Mouse (Mus musculus) cerebellum, adult 8-10 months (tissue): ENCODE results near the gene Itga1.

Experiments used
- DNase-seq: peaks from one replicate; pipeline ENCODE4 v3.0.0; 2022

Gene Itga1

DNA sequence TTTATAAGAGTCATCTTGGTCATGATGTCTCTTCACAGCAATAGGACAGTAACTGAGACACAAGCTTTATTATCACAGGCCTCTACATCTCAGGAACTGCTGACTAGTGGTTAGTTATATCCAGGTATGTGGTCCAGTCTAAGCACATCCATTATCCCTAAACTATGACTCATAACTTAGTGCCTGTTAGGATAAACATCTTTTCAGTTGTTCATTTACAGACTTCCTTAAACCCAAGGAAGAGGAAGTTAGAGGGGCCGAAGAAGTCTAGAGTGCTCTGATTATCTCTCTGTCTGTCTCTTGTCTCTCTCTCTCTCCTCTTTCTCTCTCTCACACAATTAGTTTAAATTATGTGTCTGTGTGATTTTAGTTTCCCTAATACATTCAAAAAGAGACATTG is 117.1 kb downstream of the Itga1 start:
- no peak for DNase-seq

DNA sequence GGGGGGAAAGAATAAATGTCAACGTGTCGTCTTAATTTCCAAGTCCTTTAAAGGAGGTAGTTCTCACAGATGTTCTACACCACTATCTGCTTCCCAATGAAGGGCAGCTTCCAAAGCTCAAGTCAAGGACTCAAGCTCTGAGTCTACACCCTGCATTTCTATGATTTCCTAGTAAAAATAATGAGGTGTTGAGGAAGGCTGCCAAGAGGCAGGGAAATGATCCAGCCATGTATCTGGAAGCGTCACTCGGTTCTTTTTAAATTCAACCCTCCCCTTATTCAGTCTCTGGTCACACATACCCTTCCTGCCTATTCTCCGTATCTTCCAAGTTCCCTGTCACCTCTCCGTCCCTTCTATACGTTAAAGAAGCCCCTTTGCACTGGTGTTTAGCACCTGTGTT is 118.6 kb downstream of the Itga1 start:
- no peak for DNase-seq

DNA sequence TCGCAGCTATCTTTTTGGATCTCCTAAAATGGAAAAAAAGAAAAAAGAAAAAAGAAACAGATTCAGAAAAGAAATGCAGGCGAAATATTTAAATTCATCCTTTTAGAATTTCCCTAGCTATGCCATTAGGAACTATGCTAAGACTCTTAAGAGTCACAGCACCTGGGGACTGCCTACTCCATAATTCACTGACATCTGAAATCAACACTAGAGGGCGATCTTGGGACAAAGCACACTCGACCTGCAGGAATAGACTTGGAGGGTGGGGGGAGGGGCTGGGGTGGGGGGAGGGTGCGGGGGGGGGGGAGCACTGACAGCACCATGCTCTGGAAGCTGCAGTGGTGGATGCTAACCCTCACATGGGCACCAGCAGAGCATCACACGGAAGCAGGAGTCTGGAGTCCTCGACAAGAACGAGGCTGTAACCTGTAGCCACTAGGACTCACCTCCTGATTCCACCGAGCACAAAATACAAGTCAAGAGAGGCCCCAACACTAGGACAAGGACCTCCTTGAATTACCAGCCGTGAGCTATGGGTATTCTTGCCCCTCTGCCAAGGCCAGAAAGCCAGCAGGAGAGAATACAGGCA is 120.8 kb downstream of the Itga1 start:
- no peak for DNase-seq

DNA sequence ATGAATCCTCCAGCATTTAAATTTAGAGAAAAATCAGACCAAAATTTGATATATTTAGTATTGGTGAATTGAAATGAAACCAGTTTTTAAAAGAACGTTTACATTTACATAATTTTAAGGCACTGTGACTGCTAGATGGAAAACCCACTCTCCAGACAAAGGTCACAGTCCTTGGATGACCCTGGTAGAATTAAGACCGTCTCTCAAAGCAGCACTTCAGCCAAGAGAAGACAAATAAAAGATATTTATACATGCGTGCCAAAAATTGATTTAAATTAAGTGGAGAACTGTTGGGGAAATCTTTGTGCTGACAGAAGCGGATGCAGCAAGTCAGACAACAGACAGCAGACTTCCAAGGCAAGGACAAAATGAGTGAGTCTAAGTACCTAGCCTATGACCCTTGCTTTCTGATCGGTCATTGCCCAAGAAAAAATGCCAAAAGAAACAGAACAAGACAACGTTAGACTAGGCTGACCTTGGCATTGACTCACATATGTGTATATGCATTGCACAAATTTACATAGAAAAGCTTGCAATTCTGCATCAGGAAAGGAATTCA is 127.2 kb downstream of the Itga1 start:
- DNase-seq: no peak

DNA sequence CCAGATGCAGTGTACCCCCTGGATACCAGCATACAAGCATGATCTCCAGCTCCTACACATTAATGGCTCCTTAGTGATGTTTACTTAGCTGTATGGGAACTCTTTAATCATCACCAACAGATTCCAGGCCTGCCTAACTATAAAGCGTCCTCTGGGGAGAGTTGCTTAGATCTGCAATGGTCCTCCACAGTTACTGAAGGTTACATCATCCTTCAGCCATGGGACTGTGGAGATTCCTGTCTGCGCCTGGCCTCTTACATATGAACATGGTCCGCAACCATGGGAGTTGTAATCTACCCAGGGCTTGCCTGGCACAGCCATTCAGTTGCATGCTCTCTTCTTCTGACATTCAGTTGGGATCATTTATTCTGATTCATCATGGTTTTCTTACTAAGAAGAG is 129.9 kb downstream of the Itga1 start:
- DNase-seq: no peak

DNA sequence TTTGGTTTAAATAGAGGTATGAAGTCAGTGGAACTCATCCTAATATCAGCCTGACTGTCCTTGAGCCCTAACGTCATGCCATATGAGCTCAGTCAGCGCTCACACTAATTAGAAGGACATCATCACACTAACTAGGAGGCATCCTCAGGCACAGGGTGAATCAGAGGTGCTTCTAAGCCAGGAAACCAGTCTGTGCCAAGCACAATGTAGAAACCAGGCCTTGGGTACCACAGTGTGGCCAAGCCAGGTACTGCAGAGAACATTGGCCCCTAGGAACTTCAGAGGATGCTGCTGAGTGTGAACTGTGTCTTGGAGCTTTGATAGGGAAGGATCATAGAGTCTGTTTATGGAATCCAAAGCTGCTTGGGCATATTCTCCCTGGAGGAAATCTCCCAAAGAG is 137.5 kb downstream of the Itga1 start:
- DNase-seq: peak; percentile 80

DNA sequence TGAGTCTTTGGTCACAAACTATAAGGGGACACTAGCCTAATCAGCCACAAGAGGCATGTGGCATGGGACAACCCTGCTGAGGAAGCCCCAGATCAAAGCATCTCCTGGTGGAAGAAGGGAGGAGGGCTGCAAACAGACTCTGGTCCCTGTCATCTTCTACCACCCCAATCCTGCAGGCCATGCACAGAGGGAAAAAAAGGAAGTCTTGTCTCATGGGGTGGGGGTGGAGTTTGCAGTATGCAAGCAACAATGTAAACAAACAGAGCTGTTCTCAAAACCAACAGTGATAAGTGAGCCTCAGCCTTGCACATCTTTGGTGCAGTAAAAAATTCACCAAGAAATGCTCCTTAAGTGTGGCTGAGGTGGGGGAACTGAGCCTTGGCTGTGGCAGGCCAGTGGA is 147.2 kb downstream of the Itga1 start:
- DNase-seq: no peak

DNA sequence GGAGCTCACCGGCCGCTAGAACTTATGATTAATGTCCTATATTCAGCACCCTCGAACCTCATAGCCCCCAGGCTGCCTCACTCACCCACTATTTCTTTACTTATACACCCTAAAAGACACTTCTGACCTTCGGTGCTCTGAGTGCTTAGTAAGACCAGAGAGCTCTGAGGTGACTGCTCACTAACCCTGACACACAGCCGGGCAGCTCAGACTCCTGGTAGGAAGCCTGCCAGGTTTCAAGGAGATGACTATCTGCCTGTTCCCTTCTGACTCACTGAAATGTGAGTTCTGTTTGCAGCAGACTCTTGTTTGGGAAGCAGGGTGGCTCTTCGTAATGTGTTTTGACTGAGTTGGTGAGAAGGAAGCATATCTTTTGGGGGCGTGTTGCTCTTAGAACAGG is 168.2 kb downstream of the Itga1 start:
- DNase-seq: no peak

DNA sequence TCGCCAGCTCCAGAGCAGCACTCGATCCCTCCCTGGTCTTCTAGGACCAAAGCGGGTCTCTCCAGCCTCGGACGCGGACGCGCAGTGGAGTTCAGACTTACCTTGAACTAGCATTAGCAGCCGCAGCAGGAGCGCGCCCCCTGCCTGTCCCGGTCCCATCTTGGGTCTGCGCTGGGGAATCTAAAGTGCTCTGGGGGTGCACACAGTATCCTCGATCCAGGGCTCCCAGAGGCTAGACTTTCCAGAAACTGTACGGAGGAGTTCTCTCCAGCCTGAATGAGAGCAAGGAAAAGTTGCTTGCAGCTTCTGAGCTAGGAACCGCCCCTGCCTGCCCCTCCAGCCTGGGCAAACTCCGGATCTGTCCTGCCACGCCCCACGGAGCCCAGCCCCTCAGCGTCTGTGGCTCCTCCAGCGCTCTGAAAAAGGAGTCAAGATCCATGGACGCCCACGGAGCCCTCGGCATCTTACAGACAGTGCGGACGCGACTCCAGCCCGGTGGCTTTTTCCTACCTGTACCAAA is 169.9 kb downstream of the Itga1 start, which contains the start of gene Itga2:
TSS of gene Itga2 (minus strand) at position 326 of the 520 bp plus-strand sequence.
- no peak for DNase-seq

DNA sequence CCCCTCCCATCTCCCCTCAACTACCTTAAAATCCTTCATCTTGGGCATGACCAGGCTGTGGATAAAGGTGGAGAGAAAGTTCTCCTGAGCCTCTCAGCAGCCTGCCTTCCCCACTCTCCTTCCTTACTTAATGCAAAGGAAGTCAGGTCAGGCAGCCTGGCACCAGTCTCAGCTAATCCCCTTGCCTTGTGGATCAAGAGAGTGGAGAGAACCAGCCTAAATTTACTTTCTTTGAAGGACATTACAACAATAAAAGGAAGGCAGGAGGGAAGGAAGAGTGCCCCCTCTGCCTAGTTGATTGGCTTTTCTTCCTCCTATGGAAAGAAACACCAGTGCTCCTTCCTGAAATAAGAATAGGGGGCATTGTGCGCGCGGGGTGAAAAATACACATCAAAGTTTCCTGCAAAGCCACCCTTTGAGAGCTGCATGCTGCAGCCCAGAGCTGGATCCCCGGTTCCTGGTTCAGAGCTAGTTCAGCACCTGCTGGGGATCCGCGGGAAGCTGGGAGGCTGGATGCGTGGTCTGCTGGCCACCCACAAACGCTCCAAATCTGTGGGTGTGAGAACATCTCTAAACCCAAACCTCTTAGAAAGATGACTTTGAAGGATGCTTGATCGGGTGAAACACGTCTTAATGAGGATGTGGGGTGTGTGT is 170.6 kb downstream of the Itga1 start:
- no peak for DNase-seq

DNA sequence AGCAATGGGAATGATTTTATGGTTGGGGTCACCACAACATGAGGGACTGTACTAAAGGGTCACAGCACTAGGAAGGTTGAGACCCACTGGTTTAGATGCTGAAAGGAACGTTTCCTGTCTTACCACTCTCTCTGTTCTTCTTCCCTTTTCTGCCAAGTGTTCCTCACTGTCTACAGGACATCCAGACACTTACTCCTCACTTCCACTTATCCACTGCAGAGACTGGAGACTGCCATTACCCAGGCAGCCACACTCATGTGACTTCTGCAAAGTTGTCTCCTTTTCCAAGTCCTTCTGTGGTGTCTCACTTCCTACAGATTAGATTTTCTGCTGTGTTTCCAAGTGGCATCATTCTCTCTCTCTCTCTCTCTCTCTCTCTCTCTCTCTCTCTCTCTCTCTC is 177.0 kb downstream of the Itga1 start:
- no peak for DNase-seq

DNA sequence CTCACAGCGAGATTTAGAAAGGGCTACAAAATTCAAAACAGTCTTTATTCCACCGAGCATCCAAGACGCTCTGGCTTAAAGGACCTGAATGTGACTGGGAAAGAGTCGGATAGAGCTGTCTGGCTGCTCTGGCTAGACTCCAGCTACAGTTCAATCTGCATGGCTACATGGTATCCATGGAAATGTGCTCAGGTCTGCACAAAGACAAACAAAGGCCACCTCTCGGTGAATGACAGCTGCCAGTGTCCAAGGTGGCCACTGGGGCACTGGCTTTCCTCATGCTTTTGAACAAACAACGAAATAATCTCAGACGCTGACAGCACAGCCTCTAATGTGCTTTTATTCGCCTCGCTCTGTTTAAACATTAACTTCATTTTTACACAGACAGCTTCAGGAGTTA is 178.4 kb downstream of the Itga1 start:
- DNase-seq: no peak

DNA sequence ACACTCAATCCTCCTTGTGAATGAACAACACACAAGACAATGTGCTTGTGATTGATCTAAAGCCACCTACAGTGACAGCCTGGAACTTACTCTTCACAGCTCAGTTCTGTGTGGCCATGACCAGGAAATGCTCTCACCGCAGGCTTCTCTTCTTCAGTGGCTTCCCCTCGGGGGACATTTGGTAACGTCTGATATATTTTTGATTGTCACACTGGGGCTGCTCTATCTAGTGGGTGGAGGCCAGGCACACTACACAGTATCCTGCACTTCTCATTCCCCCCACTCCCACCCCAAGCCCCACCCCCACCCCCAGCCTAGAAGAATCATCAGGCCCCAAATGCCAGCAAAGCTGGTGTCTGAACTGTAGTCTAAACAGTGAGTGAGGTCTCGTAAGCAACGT is 186.0 kb downstream of the Itga1 start:
- DNase-seq: no peak

DNA sequence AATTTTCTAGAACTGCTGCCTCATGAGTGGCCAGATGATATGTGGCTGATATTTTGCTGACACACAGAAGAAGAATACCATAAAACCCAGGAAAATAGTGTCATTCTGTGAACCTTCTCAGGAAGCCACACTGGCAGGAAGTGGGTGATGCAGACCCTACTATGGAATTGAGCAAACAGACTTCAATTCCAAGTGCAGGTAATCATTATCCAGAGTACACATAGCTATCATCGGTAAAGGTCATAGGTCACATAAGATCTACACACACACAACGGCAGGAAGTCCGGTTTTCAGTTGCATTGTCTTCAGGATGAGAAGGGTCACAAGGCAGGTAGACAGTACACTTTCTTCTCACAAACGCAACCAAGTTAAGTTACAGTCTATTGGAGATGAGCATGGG is 186.8 kb downstream of the Itga1 start:
- no peak for DNase-seq

DNA sequence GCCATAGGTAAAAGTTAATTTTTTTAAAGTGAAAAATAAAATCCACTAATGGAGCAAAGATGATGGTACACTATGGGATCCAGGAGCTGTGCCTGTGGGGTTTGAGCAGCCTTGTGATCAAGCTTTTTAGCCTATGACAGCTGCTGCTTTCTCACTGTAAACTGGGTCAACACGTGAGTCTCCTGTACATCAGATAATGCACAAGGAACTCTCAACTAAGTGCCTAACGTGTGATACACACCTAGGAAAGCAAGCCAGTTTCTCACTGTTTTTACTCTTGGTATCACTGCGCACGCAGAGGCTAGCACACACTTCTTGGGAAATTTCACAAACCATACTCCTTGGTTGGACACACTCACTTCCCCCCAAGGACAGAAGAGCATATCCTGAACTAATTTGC is 187.2 kb downstream of the Itga1 start:
- DNase-seq: no peak

DNA sequence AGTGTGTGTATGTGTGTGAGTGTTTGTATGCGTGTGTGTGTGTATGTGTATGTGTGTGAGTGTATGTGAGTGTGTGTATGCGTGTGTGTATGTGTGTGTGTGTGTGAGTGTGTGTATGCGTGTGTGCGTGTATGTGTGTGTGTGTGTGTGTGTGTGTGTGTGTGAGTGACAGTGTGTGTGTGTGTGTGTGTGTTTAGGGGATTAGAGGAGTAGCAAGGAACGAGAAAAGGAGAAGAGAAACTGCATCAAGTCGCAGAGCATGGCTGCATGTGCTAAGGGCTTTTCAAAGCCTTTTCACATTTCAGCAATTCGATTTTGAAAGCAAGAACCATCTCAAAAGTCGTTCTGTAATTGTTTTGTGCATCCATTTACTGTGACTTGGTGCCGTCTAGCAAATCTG is 191.1 kb downstream of the Itga1 start:
- DNase-seq: no peak

DNA sequence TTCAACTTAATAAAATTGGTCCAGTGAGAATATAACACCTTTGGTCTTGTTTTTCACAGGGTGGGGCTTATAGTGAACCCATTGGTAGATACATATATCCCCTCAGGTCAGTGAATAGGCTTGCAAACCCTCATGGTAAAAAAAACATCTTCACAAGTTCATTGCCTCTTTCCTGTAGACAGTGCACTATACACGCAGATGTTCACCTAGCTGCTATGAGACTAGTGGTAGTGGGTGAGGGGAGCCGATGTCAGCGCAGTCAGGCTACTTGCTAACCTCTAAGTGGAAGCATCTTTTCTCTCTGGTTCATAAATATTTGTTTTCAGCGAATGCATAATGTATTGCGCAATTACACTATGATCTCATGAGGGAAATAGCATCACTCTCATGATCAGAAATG is 192.2 kb downstream of the Itga1 start:
- DNase-seq: no peak

DNA sequence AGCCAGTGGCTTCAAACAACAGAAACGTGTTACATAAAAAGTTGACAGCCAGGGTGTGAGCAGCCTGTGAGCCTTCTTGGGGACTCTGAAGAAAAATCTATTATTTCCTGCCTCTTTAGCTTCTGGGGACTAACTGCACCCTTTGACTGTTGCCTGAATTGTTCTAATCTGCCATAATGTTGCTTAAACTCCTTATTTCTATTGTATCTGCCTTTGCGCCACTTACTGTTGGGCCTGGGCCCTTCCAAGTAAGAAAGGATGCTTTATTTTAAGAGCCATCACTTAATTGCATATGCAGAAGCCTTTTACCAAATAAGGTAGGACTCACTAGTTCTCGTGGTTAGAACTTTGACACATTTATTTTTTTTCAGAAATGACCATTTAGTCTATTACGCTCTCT is 193.9 kb downstream of the Itga1 start:
- DNase-seq: no peak
